Mouse (Mus musculus) cerebellum, adult 2 months (tissue): ENCODE measurements around the gene Lrrk2.

Source experiments
- CTCF ChIP-seq: fragments of 200-500 bp; IDR thresholded peaks from 2 replicates; pipeline ENCODE4 v1.5.1; 2011; ENCODE audit warnings: low read depth, mild to moderate bottlenecking, control low read depth, low read length, moderate library complexity, borderline replicate concordance; ENCODE audit not compliant: insufficient read depth
- POLR2A ChIP-seq: fragments of 200-500 bp; IDR thresholded peaks from 2 replicates; pipeline ENCODE4 v1.6.1; 2011; ENCODE audit warnings: low read length, control low read depth, borderline replicate concordance; ENCODE audit not compliant: insufficient read depth

- TF ChIP-seq POLR2A: no peak
- TF ChIP-seq CTCF: no peak
Measured at GRCm38 (mm10) chr15:91642682-91643306, 30.2 kb upstream of the Lrrk2 start.
